Mouse (Mus musculus) cerebellum, adult 2 months (tissue): ENCODE measurements around the gene Ikzf2.

Source experiments
- CTCF ChIP-seq: fragments of 200-500 bp; IDR thresholded peaks from 2 replicates; pipeline ENCODE4 v1.5.1; 2011; ENCODE audit warnings: low read depth, mild to moderate bottlenecking, control low read depth, low read length, moderate library complexity, borderline replicate concordance; ENCODE audit not compliant: insufficient read depth
- POLR2A ChIP-seq: fragments of 200-500 bp; IDR thresholded peaks from 2 replicates; pipeline ENCODE4 v1.6.1; 2011; ENCODE audit warnings: low read length, control low read depth, borderline replicate concordance; ENCODE audit not compliant: insufficient read depth

- TF ChIP-seq POLR2A (no peak), CTCF (no peak)
Measured at GRCm38 (mm10) chr1:69538663-69539062, 148.4 kb downstream of the Ikzf2 start.
